ENCODE assay signal across 24 mouse cellular contexts in the genomic region with DNA sequence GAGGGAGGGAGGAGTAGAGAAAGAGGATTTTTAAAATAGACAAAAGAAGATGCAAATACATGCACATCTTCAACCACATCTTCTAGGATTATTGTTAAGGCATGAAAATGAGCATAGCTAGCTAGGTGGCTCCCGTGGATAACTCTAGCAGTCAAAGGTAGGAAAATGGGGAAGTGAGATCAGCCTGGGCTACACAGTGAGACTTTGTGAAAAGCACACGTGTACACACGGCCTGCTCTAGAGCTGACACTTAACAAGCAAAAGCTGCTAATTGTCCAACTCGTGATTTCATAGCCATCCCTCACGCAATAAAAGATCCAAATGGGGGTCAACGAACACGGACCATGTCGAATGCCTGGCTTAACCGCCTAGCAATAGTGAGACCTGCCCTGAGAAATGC.
A peak's percentile ranks its signal among the peaks of the same experiment; 100 is the strongest.
DNase-seq lines count a peak whose midpoint lies in the region; ATAC-seq lines count a peak whose summit lies in the region.
"Had no signal": no experiment of that assay in that cellular context is flagged by ENCODE, and none has a peak within 500 bp of the region (broad histone marks: within the 10 kb centered on the region; RNA-seq: fewer than 3 reads in every experiment).

No protein-coding gene starts in this region.

- H3K9ac ChIP-seq in midbrain, embryonic 14.5 days (replicated peaks; ENCODE audit: low read length): no peak overlapping the region
- H3K9ac ChIP-seq in midbrain, embryonic 15.5 days: no peak overlapping the region
- no peak overlapping the region for H3K9ac ChIP-seq in forebrain, embryonic 12.5 days
- H3K9ac ChIP-seq in forebrain, embryonic 16.5 days (replicated peaks; ENCODE audit: low read depth, low read length): no peak overlapping the region
- H3K9ac ChIP-seq: embryonic facial prominence, embryonic 15.5 days; hindbrain, embryonic 14.5 days had no signal

- no peaks in the 10 kb centered on the region for H3K9me3 ChIP-seq in midbrain, embryonic 14.5 days (ENCODE audit: control insufficient read depth, low read length)
- no peaks in the 10 kb centered on the region for H3K9me3 ChIP-seq in midbrain, embryonic 15.5 days
- H3K9me3 ChIP-seq in forebrain, embryonic 12.5 days: no peaks in the 10 kb centered on the region
- H3K9me3 ChIP-seq in forebrain, embryonic 16.5 days (ENCODE audit: control insufficient read depth, low read length): no peaks in the 10 kb centered on the region
- H3K9me3 ChIP-seq: embryonic facial prominence, embryonic 15.5 days; heart, embryonic 10.5 days had no signal

- ATAC-seq in midbrain, embryonic 14.5 days (ENCODE audit: low FRiP score, low TSS enrichment): no peak
- ATAC-seq in midbrain, embryonic 15.5 days (replicated peaks): no peak
- ATAC-seq in forebrain, embryonic 12.5 days (ENCODE audit: low FRiP score): peak; percentile 51; the same call in 1 of the 2 replicates
- peak; percentile 50 for ATAC-seq in forebrain, embryonic 16.5 days
- ATAC-seq in megakaryocyte progenitor cell, adult 5-6 weeks (replicated peaks; ENCODE audit: poor library complexity): peak; percentile 57; the same call in 1 of the 2 replicates
- ATAC-seq: intestine, embryonic 16.5 days; Patski had no signal

- peaks cover 21% of the 10 kb centered on the region; the same call in 1 of the 2 replicates for H3K27me3 ChIP-seq in midbrain, embryonic 14.5 days (ENCODE audit: control insufficient read depth, insufficient read depth, low read length)
- peaks cover 15% of the 10 kb centered on the region; the same call in 1 of the 2 replicates for H3K27me3 ChIP-seq in midbrain, embryonic 15.5 days (replicated peaks)
- no peaks in the 10 kb centered on the region for H3K27me3 ChIP-seq in forebrain, embryonic 12.5 days
- H3K27me3 ChIP-seq in forebrain, embryonic 16.5 days (replicated peaks; ENCODE audit: control insufficient read depth, insufficient read depth, low read length): no peaks in the 10 kb centered on the region
- H3K27me3 ChIP-seq: CH12.LX; embryonic facial prominence, embryonic 15.5 days; Patski had no signal

- no peaks in the 10 kb centered on the region for H3K36me3 ChIP-seq in midbrain, embryonic 14.5 days (ENCODE audit: control insufficient read depth, insufficient read depth, low read length)
- no peaks in the 10 kb centered on the region for H3K36me3 ChIP-seq in midbrain, embryonic 15.5 days (replicated peaks)
- H3K36me3 ChIP-seq in forebrain, embryonic 12.5 days (replicated peaks): no peaks in the 10 kb centered on the region
- no peaks in the 10 kb centered on the region for H3K36me3 ChIP-seq in forebrain, embryonic 16.5 days (ENCODE audit: control insufficient read depth, insufficient read depth)
- H3K36me3 ChIP-seq: embryonic facial prominence, embryonic 15.5 days; heart, embryonic 10.5 days had no signal

- H3K4me1 ChIP-seq in midbrain, embryonic 14.5 days (ENCODE audit: control insufficient read depth, insufficient read depth, low read length): peaks cover 22% of the 10 kb centered on the region
- peaks cover 18% of the 10 kb centered on the region for H3K4me1 ChIP-seq in midbrain, embryonic 15.5 days
- peaks cover 32% of the 10 kb centered on the region for H3K4me1 ChIP-seq in forebrain, embryonic 12.5 days
- H3K4me1 ChIP-seq in forebrain, embryonic 16.5 days (replicated peaks; ENCODE audit: control insufficient read depth, insufficient read depth, low read length): peaks cover 17% of the 10 kb centered on the region

- H3K4me2 ChIP-seq in midbrain, embryonic 14.5 days (ENCODE audit: low read length): no peak overlapping the region
- no peak overlapping the region for H3K4me2 ChIP-seq in midbrain, embryonic 15.5 days
- H3K4me2 ChIP-seq in forebrain, embryonic 12.5 days: no peak overlapping the region
- H3K4me2 ChIP-seq in forebrain, embryonic 16.5 days (ENCODE audit: low read length): no peak overlapping the region

- WGBS in midbrain, embryonic 14.5 days: 72% methylated on average over 9 of the region's 9 CpGs
- 72% methylated on average over 9 of the region's 9 CpGs for WGBS in midbrain, embryonic 15.5 days
- WGBS in forebrain, embryonic 12.5 days: 61% methylated on average over 9 of the region's 9 CpGs
- WGBS in forebrain, embryonic 16.5 days: 46% methylated on average over 9 of the region's 9 CpGs

- H3K4me3 ChIP-seq in midbrain, embryonic 14.5 days (replicated peaks; ENCODE audit: low read depth, low read length): no peak overlapping the region
- H3K4me3 ChIP-seq in midbrain, embryonic 15.5 days: no peak overlapping the region
- no peak overlapping the region for H3K4me3 ChIP-seq in forebrain, embryonic 12.5 days (replicated peaks)
- no peak overlapping the region for H3K4me3 ChIP-seq in forebrain, embryonic 16.5 days (replicated peaks; ENCODE audit: low read length)
- H3K4me3 ChIP-seq: embryonic facial prominence, embryonic 15.5 days; erythroblast, embryonic 14.5 days; gastrocnemius, adult 2 months; heart, embryonic 10.5 days had no signal

- H3K27ac ChIP-seq in midbrain, embryonic 14.5 days (replicated peaks; ENCODE audit: low read depth, low read length): no peak overlapping the region
- H3K27ac ChIP-seq in midbrain, embryonic 15.5 days: no peak overlapping the region
- 0 out of 2 replicates have a peak overlapping the region, but pooled peaks have one; percentile 32 for H3K27ac ChIP-seq in forebrain, embryonic 12.5 days
- H3K27ac ChIP-seq in forebrain, embryonic 16.5 days (ENCODE audit: low read length): no peak overlapping the region
- H3K27ac ChIP-seq: embryonic facial prominence, embryonic 15.5 days; gastrocnemius, adult 2 months; heart, embryonic 10.5 days; hindbrain, embryonic 14.5 days had no signal

- DNase-seq in midbrain, embryonic 14.5 days: peak; percentile 9
- DNase-seq in adrenal gland, postnatal 10 days: no peak
- no peak for DNase-seq in urinary bladder, postnatal 14 days (ENCODE audit: low spot score)
- DNase-seq in layer of hippocampus, postnatal 36 days: no peak
- DNase-seq: adrenal gland, adult 8-10 months; cerebellum, adult 18-20 months; cerebellum, postnatal 10 days; embryo, embryonic 11 days; gastrocnemius, adult 2 months; gastrocnemius, postnatal 25 days; heart, postnatal 10 days; heart, postnatal 4 days; kidney, adult 2 months had no signal

Comparison
In these comparisons a context has a peak if more than half of its experiments do, and no peak if none do; other contexts are left out.
1. ATAC-seq: peak in forebrain, embryonic 12.5 days (single experiment), forebrain, embryonic 16.5 days (single experiment) and megakaryocyte progenitor cell, adult 5-6 weeks (single experiment); none in midbrain, embryonic 14.5 days (single experiment) and midbrain, embryonic 15.5 days (single experiment).